Mouse (Mus musculus): Measurements from ENCODE around the gene Mical2. TPM values are rescaled to one million over a fixed set of nuclear protein-coding genes. Genes with fewer than 3 reads are reported as not detected.

Mical2 gene
- polyA plus RNA-seq, 1 experiment = 15.0 TPM

DNA sequence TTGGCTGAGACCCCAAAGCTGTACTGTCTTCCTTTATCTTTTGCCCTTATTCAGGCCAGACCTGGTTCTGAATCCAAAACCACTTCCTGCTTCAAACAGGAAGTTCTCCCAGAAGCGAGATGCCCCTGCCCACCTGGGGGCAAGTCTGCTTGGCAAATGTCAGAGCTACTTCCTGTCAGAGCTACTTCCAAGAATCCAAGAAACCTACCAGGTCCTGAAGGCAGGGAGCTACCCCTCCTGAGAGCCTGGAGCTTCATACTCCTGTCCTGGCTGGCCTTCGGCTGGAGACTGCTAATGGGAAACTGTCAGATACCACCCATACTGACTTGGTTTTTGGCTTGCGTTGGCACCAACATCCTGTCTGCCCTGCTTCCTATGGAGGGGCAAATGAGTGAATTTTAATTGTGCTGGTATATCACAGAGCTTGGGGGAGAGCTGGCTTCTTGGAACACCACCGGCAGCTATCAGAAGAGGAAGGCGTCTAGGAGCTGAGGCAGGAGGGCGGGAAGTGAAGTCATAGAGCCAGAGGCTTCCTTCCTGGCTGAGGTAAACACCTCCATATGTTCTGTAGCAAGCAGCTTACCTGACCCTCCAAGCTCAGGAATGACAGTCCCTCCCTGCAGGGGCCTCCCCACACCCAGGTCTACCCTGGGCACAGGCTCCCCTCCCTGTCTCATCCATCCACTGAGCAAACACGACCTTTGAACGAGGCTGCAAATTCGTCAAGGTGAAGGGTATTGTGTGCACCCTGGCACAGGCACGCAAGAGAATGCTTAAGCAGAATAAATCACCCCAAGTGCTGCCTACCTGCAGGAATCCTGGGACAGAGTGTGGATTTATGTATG is 17.1 kb upstream of the Mical2 start:
- no peak for DNase-seq (ENCODE audit: low read depth)

DNA sequence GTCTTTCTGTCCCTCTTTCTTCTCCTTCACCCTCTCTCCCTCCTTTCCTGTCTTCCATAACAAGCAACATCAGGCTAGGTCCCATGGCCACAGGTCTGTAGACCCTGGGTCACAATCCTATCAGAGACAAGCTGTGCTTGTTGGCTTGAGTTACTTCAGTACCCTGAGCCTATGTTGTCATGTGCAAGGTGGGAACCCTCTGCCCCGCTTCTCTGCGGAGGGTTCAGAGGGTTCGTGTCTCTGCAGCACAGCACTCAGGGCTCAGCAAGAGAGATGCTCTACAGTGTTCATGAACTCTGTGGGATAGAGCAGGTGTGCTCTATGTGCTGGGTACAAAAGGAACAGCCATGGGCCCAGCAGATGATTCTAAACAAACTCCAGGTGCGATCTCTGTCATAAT is 16.0 kb upstream of the Mical2 start:
- no peak for DNase-seq (ENCODE audit: low read depth)

DNA sequence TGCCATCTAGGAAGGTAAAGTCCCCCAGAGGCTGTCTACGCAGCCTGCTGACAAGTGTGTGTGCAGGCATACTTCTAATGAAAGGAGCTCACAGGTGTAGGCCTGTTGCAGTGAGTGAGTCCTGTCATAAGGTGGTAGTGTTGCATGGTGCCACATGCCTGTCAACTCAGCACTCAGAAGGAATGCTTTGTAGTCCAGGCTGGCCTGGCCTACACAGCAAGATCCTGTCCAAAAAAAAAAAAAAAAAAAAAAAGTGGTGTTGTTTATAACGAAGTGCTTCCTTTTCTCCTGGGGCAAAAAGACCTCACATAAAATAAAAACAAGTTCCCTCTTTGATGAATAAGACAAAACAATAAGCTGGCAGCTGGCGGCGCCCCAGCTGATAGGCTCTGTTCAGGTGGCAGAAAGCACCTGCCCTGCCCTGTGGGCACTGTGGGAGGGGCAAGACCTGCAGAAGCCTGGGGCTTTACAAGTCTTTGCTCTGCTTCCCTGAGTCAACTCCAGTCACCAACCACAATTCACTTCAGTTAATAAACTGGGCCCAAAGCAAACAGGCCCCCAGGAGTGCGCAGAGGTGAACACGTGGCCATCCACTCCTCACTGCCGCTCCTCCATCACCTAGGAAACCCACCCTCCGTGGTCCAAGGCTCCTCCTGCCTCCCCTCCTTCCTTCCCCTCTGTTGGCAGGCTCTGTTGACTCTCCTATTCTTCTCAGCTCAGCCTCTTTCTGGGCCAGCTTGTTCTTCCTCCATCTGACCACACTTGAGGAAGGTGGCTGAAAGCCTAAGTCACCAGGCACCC is 12.5 kb upstream of the Mical2 start:
- no peak for DNase-seq (ENCODE audit: low read depth)

DNA sequence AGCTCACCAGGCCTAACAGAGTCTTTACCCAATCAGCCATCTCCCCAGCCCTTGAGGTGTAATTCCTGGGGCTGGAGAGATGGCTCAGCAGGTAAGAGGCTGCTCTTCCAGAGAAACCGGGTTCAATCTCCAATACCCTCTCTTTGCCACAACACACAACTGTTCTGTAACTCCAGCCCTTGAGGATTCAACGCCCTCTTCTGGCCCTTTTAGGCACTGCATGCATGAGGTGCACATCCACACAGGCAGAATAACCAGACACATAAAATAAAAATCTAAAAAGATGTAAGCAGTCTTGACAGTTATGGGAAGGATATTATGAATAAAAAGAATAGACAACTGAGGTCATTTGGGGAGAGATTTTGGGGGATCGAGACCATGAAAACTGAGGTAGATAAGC is 9.8 kb upstream of the Mical2 start:
- DNase-seq (ENCODE audit: low read depth) = no peak

DNA sequence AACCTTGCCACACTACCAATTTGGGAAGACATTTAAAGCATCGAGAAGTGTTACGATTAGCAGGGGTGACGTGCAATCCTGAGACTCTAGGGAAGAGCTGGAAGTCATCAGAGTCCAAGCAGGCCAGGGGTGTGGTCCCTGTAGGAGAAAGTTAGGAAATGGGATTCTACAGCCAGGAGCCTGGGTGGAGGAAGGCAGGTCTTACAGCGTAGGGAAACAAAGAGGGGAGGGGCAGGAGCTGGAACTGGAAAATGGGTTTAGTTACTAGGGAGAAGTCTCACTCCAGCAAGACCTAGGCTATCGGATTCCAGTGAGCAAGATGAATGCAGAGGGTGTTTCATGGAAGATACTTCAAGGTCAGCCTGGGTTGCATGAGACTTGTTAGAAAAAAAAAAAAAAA is 8.9 kb upstream of the Mical2 start:
- DNase-seq (ENCODE audit: low read depth) = no peak

DNA sequence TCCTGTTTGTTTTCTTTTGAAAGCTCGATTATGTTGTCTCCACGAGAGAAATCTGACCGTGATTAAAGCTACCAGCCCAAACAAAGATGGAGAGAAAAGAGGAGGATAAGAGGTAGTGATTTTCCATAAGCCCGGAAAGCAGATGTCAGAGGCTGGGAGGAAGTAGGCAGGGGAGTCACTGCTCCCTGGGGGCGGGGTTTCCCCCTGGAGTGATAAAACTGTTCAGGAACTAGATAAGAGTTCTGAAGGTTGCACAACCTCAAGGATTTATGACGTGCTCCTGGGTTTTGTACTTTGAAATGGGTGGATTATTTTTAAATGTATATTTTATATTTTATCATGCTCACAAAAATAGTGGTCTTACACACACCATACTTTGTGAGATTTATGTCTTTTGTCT is 8.4 kb upstream of the Mical2 start:
- DNase-seq (ENCODE audit: low read depth) = no peak

DNA sequence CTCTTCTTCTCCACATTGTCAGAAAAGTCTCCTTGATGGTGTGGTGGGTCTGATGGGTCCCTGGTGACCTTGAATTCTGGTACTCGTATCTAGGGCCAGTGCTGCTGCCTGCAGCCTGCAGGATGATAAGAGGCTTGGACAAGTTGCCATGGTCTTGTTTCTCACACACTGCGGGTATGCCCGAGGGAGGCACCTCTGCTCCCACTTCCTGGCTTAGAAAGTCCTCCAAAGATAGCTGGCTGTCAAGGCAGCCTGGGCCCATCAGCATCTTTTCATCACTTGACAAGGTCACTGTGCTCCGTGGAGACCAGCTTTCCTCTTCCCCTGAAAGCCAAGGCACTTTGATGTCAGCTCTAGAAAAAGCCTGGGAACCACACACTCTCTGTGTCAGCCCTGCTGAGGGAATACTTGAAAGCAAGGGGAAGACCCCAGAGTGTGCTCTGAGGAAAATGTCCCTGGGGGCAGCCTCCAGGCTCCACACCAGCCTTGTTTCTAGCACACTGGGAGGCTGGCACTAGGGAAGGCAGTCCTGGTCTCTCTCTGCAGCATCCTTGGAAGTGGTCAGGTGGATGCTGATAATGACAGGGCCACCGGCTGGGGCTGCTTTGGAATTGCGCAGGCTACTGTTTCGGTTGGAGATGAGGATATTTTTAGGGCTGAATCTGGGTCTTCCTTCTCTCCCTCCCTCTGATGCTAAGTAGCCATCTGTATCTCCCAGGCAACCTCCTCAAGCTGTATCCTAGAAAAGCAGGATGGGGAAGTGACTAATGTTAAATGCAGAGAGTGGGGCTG is 2.7 kb upstream of the Mical2 start:
- no peak for DNase-seq (ENCODE audit: low read depth)

DNA sequence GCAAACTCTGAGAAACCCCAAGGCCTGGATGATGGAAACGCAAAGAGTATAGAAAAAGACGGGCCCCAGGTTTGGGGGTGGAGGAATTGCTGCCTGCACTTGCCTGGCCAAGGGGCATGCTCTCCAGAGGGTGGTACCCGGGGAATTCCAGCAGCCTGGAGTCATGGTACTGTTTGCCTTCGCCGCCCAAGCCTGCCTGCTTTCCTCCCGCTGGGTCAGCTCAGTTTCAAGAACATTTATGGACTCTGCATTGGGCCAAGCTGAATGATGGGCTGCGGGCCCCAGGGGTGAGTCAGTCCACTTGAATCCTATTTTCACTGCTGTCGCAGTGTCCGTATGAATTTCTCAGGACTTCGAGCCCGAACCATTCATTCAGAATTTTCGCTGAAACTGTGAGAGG is 802 bp upstream of the Mical2 start:
- DNase-seq (ENCODE audit: low read depth) = no peak

DNA sequence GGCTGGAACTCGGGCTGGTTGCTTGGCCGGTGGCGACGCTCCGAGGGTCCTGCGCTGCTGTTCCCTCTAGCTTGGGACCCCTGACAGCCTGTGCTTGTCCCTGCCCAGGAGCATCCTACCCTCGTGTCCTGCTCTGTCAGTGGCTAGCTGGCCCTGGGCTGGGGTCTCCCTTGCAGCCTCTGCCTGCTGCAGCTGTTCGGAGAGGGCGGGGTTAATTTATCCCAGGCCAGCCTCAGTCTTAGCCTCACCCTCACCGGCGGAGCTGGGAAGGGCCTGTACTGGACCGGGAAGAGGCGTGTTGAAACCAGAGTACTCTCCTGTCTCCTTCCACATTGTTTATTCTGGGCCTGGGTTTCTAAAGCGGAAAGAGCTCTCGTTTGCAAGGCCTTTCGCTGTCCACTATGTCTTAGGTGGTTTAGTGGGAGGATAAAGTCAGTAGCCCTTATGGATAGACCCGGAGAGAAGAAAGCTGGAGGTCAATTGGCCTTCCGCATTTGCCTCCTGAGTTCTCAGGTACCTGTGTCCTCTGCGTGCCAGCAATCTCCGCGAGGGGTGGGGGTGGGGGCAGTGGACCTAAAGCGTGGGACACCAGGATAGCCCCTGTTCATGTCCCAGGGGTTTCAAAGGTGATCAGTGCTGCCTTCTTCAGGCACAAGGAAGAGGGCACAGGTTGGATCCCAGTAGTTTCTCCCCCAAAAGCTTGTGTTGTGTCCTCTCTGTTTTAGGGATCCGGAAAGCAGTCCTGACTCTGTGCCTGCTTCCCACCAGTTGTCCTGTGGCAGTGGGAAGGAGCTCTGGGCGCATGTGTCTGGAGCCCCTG is 1.0 kb downstream of the Mical2 start:
- DNase-seq (ENCODE audit: low read depth) = no peak

DNA sequence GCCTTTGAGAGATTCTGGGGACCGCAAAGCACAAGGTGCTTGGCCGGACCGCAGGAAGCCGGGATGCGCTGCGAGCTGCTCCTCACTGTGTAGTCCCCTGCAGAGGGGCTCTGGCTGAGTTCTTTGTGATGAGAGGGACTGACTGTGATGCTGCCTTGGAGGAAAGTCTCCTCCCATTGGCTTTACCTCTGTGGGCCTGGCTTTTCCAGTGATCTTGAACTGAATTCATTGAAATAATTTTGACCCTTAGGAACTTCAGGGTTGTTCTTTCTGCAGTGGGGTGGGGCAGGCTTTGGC is 1.6 kb downstream of the Mical2 start:
- DNase-seq (ENCODE audit: low read depth) = no peak

DNA sequence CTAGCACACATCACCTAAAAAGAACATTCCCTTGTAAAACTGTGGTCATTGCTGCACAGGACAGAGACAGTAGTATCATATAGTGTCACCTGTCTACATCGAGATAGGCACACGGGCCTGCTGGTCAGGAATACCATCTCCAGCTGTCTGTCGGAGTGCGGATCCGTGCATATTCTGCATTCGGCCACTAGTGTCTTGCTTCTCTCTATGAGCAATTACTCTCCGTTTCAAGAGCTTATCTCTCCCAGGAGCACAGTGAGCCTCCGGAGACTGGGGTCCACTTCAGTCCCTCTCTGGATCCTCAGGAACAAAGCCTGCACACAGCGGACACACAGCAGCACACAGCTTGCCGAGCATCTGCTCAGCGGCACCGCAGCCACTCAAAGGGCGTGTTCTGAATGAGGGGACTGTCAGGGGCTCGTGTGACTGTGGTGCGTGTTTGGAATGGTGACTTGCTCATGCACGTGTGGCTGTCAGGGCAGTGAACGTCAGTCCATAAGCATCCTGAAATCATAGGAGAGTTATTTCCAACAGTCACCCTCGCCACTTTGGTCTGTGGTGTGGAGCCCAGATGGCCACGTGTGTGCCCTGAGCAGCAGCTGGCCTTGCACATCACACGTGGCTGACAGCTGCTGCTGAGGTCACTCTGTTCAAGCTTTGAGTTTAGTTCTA is 3.3 kb downstream of the Mical2 start:
- no peak for DNase-seq (ENCODE audit: low read depth)

DNA sequence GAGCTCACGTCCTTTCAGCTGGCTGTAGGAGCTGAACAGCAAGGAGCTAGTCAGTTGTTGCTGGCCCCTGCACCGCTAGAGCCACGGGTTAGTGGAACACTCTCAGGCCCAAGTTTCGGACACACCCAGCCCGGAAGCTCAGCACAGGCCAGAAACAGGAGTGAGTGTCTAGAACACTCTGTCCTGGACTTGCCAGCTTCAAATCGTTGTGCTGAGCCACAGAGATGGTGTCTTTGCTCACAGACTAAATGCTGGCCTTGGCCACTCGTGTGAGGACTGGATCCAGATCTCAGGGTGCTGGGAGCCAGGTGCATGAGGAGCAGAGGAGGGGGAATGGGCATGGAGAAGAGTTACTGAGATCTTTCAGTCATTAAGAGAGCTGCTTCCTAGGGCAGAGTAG is 6.1 kb downstream of the Mical2 start:
- DNase-seq (ENCODE audit: low read depth) = no peak

DNA sequence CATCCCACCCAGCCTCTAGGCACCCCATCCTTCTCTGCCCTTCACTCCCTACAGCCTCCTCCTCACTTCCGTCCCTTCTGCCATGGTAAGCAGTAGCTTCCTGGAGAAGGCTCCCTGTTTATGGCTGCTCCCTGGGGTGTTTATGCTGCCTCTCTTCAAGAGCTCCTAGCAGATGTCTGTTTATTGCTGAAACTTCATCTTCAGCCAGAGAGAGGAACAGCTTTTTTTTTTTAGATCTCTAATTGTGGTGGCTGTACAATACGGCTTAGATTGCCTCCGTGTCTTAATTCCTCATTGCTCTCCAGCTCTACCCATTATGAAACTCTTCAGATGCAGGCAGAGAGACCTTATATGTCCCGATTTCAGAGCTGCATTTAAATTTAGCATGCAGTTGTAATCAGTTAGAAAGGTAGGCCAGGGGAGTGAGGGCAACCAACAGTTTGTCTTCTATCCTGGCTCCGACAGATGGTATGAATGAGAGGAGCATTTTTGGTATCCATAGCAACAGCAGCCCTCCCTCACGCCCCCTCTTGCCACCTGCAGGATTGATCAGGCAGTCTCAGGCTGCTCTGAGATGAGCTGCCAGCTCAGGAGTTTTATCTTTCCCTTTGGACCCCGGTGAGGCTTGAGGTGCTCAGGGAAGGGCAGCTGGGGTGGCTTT is 7.8 kb downstream of the Mical2 start:
- no peak for DNase-seq (ENCODE audit: low read depth)

DNA sequence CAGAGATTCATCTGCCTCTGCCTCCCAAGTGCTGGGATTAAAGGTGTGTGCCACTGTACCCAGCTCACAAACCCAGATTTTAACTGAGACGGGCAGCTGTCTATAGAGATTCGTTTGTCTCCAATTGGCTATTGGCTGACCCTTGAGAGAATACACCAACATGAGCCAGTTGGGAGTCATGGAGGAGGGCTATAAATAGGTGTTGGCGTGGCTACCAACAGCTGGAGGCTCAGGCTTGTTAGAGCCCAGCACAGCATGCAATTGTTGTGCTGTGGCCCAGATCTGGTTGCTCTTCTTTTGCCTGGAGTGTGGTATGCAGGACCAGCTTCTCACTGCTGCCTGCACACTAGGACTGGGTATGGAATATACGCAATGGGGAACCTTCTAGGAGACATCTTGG is 8.8 kb downstream of the Mical2 start:
- DNase-seq (ENCODE audit: low read depth) = no peak

DNA sequence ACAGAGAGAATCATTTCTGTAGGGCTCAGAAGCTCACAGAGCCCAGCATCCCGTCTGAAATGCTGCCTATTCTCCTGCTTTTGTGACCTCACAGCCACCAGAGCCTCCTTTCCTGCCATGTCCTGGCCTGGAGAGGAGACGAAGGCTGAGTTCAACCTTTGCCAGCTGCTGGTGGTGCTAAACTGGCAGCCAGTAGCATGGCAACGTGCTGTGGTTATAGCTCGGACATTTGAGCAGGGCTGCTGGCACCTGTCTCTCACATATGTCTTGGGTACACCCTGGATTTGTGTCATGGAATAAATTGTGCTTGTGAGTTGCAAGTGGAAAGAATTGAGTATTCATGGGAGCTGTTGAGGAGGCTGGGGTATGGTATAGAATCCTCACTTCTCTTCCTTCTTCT is 9.8 kb downstream of the Mical2 start:
- DNase-seq (ENCODE audit: low read depth) = no peak

DNA sequence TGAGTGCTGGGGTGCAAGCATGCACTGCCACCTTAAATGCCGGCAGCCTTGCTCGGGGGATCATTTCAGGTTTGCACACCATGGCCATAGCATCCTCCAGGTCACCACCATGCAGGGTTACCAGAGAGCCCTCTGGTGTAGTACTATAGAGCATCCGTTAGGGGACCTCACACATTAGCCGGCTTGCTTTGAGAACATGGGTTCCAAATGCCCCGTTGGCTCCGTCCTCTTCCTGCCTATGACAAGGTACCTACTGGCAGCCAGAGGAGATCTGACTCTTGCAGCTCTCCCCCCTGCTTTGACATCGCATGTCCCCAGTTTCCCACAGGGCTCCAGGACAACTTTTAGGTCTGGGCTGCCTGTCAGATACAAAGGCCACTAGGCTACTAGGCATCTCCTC is 11.6 kb downstream of the Mical2 start:
- DNase-seq (ENCODE audit: low read depth) = no peak

DNA sequence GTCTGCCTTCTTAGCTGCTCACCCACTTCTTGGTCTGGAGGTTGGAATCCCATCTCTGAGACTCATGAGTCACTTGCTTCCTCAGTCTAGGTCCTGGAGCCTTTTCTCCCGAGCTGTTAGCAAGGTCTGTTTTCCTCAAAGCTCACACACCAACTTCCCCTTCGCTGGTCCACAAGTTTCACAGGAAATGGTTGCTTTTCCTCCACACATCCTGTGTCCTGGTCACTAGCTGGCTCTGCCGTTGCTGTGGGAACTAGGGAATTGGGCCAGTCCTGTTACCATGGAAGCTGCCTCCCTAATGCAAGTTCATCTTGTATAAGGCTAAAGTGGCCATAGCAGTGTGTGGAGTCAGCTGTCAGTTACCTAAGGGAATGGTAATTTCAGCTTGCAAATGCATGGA is 12.2 kb downstream of the Mical2 start:
- no peak for DNase-seq (ENCODE audit: low read depth)

DNA sequence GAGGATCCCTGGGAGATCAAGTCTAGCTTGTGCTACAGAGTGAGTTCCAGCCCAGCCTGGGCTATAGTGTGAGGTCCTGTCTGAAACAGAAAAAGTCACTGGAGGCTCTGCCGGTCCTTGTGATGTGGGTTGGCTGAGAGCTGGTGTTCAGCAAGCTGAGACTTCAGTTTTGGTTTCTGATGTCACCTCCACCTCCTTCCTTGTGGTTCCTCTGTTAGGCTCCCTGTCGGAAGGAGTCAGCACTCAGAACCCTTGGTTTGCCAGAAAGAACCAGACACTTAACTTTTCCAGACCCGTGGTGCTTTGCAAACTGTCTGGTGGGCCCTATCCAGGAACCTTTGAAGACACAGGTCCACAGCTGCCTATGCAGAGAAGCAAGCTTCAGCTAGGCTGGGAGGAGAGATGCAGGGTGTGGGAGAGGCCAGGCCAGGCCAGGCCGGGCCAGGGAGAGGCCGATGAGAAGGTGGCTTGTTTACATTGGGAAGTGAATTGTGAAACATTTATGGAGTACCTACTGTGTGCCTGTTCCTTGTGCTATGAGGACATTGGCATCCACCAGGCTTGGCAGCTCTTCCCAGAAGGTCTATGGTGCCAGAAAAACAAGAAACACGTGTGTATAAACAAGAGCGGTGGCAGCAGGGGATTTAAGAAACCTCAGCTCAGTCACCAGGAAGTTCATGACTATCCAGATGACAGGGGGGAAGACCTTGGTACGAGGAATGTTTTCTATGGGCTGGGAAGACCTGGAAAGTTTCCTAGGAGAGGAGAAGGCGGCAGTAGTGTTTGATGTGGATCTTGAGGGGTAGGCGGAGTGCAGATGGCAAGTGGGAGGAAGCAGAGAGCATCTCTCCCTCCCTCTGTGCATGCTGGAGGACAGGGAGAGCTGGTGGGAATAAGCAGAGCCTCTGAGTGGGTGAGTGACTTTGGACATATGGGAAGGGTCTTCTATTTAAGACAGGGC is 13.4 kb downstream of the Mical2 start:
- no peak for DNase-seq (ENCODE audit: low read depth)

DNA sequence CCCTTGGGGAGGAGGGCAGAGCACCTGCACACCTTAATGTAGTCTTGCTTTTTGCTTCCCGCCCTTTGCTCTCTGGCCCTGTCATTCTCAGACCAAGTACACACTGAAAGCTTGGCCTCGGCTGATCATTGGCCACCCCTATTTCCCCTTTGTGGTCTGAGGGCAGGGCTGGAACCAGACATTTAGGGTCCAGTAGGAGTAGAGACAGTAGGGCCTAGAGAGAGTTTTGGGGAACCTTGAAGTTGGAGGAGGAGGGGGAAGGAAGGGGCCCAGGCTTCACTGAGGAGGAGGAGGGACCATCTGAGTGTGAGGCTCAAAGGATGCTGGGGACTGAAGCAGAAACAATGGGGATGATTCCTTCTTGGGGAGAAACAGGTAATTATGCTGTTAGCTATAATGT is 15.1 kb downstream of the Mical2 start:
- DNase-seq (ENCODE audit: low read depth) = no peak
